ENCODE assay signal across 8 mouse cellular contexts in genomic region chr10:94515179-94515545, GRCm38 (mm10).
DNase-seq lines count a peak whose midpoint lies in the region; ATAC-seq lines count a peak whose summit lies in the region.

No protein-coding gene starts in this region.

- peak; percentile 66 for DNase-seq in urinary bladder, adult 2 months (ENCODE audit: low spot score)
- DNase-seq in urinary bladder, postnatal 10 days (ENCODE audit: low spot score), result no peak
- DNase-seq in naive thymus-derived CD4-positive, alpha-beta T cell, adult 2 months (ENCODE audit: low read depth), result peak; percentile 66

- peaks cover 56% of the 10 kb centered on the region for H3K27me3 ChIP-seq in embryonic facial prominence, embryonic 13.5 days
- H3K27me3 ChIP-seq in heart, embryonic 13.5 days (replicated peaks), result peaks cover 3% of the 10 kb centered on the region; the same call in 1 of the 2 replicates
- peaks cover 17% of the 10 kb centered on the region for H3K27me3 ChIP-seq in kidney, embryonic 16.5 days (ENCODE audit: insufficient read depth, low read length)
- H3K27me3 ChIP-seq in liver, embryonic 15.5 days, result peaks cover 71% of the 10 kb centered on the region
- no peaks in the 10 kb centered on the region for H3K27me3 ChIP-seq in stomach, embryonic 15.5 days (replicated peaks)

- peaks cover 24% of the 10 kb centered on the region for H3K4me1 ChIP-seq in embryonic facial prominence, embryonic 13.5 days
- H3K4me1 ChIP-seq in heart, embryonic 13.5 days, result peaks cover 36% of the 10 kb centered on the region
- peaks cover 24% of the 10 kb centered on the region for H3K4me1 ChIP-seq in kidney, embryonic 16.5 days (ENCODE audit: insufficient read depth, low read length)
- H3K4me1 ChIP-seq in liver, embryonic 15.5 days (replicated peaks), result peaks cover 36% of the 10 kb centered on the region
- peaks cover 11% of the 10 kb centered on the region; the same call in 1 of the 2 replicates for H3K4me1 ChIP-seq in stomach, embryonic 15.5 days

- peak overlapping the region; percentile 75 for H3K4me3 ChIP-seq in embryonic facial prominence, embryonic 13.5 days
- H3K4me3 ChIP-seq in heart, embryonic 13.5 days, result peak overlapping the region; percentile 78
- peak overlapping the region; percentile 80 for H3K4me3 ChIP-seq in kidney, embryonic 16.5 days (ENCODE audit: low read length)
- peak overlapping the region; percentile 65 for H3K4me3 ChIP-seq in liver, embryonic 15.5 days (replicated peaks)
- H3K4me3 ChIP-seq in stomach, embryonic 15.5 days (replicated peaks), result peak overlapping the region; percentile 83

- peak overlapping the region; percentile 71 for H3K27ac ChIP-seq in embryonic facial prominence, embryonic 13.5 days
- peak overlapping the region; percentile 67 for H3K27ac ChIP-seq in heart, embryonic 13.5 days (replicated peaks)
- peak overlapping the region; percentile 63 for H3K27ac ChIP-seq in kidney, embryonic 16.5 days (ENCODE audit: low read length)
- peak overlapping the region; percentile 41 for H3K27ac ChIP-seq in liver, embryonic 15.5 days (replicated peaks)
- H3K27ac ChIP-seq in stomach, embryonic 15.5 days, result peak overlapping the region; percentile 77

- H3K9ac ChIP-seq in embryonic facial prominence, embryonic 13.5 days, result peak overlapping the region; percentile 79
- H3K9ac ChIP-seq in heart, embryonic 13.5 days, result peak overlapping the region; percentile 90
- peak overlapping the region; percentile 88 for H3K9ac ChIP-seq in kidney, embryonic 16.5 days (replicated peaks; ENCODE audit: low read length)
- peak overlapping the region; percentile 54 for H3K9ac ChIP-seq in liver, embryonic 15.5 days
- peak overlapping the region; percentile 65 for H3K9ac ChIP-seq in stomach, embryonic 15.5 days

- WGBS in embryonic facial prominence, embryonic 13.5 days, result under 1% methylated on average over 34 of the region's 34 CpGs
- WGBS in heart, embryonic 13.5 days, result under 1% methylated on average over 31 of the region's 34 CpGs
- 0% methylated on average over 34 of the region's 34 CpGs for WGBS in kidney, embryonic 16.5 days
- WGBS in liver, embryonic 15.5 days (ENCODE audit: insufficient replicate concordance), result under 1% methylated on average over 33 of the region's 34 CpGs
- WGBS in stomach, embryonic 15.5 days, result 0% methylated on average over 33 of the region's 34 CpGs

- H3K4me2 ChIP-seq in embryonic facial prominence, embryonic 13.5 days, result peak overlapping the region; percentile 84
- peak overlapping the region; percentile 85 for H3K4me2 ChIP-seq in heart, embryonic 13.5 days
- peak overlapping the region; percentile 94 for H3K4me2 ChIP-seq in kidney, embryonic 16.5 days (replicated peaks; ENCODE audit: low read depth, low read length)
- peak overlapping the region; percentile 79 for H3K4me2 ChIP-seq in liver, embryonic 15.5 days
- H3K4me2 ChIP-seq in stomach, embryonic 15.5 days, result peak overlapping the region; percentile 90

- H3K36me3 ChIP-seq in embryonic facial prominence, embryonic 13.5 days, result no peaks in the 10 kb centered on the region
- no peaks in the 10 kb centered on the region for H3K36me3 ChIP-seq in heart, embryonic 13.5 days
- H3K36me3 ChIP-seq in kidney, embryonic 16.5 days (ENCODE audit: insufficient read depth, low read length), result no peaks in the 10 kb centered on the region
- H3K36me3 ChIP-seq in liver, embryonic 15.5 days (replicated peaks), result no peaks in the 10 kb centered on the region
- H3K36me3 ChIP-seq in stomach, embryonic 15.5 days, result no peaks in the 10 kb centered on the region

- no peaks in the 10 kb centered on the region for H3K9me3 ChIP-seq in embryonic facial prominence, embryonic 13.5 days
- no peaks in the 10 kb centered on the region for H3K9me3 ChIP-seq in heart, embryonic 13.5 days
- no peaks in the 10 kb centered on the region for H3K9me3 ChIP-seq in kidney, embryonic 16.5 days (ENCODE audit: low read length)
- H3K9me3 ChIP-seq in liver, embryonic 15.5 days (replicated peaks), result no peaks in the 10 kb centered on the region
- H3K9me3 ChIP-seq in stomach, embryonic 15.5 days, result no peaks in the 10 kb centered on the region

- ATAC-seq in embryonic facial prominence, embryonic 13.5 days (ENCODE audit: insufficient number of reproducible peaks, insufficient read depth, low FRiP score, low TSS enrichment, low read depth), result peak; percentile 76
- peak; percentile 82 for ATAC-seq in heart, embryonic 13.5 days (ENCODE audit: extremely low read depth, insufficient number of reproducible peaks, low FRiP score, low TSS enrichment)
- ATAC-seq in kidney, embryonic 16.5 days (ENCODE audit: low FRiP score, low TSS enrichment), result peak; percentile 94
- peak; percentile 80 for ATAC-seq in liver, embryonic 15.5 days (ENCODE audit: insufficient read depth)
- ATAC-seq in stomach, embryonic 15.5 days (ENCODE audit: insufficient read depth, low FRiP score, low read depth), result peak; percentile 85
